Mouse (Mus musculus): ENCODE results near the gene Ssxb3.
"Not testable (repeated sequence)": the region's sequence is repeated elsewhere in the genome, so short reads cannot be mapped to it uniquely, and the experiment has no call there.

The Ssxb3 gene

DNA sequence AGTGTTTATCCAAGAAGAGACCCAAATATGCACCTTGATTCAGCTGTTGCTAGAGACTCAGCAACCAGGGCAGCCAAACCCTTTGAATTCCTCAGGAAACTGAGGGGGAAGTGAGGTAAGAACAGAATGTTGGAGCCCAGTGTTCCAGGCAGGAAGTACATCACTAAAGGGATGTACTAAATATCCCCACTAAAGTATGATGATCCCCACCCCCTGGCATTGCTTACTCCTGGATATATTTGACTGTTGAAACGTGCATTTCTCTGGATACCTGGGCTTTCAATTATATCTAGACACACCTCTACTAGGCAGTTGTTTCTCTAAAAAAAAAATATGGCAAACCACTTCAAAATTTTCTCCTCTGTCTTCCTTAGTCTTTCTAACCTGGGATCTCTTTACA, at the start of gene Ssxb3:
TSS of gene Ssxb3 (minus strand) at position 101 of the 400 bp plus-strand sequence.
- DNase-seq (ENCODE audit: low spot score in 2 of 2), result not testable (repeated sequence)

DNA sequence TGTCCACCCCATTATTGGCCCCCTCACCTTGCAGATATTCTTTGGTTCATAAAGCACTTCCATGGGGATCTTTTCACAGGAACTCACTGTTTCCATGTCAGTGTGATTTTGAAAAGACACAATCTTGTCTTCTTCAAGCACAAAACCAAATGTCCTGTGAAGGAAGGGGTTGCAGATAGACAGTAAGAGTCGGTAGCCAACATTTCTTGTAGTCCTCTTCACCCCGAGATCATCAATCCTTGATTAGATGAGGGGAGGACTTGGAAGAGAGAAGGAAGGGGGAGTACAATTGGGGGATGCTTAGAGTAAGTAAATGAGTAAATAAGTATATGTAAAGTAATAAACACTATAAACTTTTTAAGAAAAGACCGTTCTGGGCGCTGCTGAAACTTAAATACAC, 43.5 kb downstream of the Ssxb3 start, which contains the start of gene Ssxb6:
TSS of gene Ssxb6 (minus strand) at position 101 of the 400 bp plus-strand sequence.
- DNase-seq (ENCODE audit: low spot score in 2 of 2), result not testable (repeated sequence)

All from frontal cortex, postnatal 10 days (tissue).